Mouse (Mus musculus) hindbrain, embryonic 13.5 days (tissue): ENCODE results near the gene Creb5. TPM values are rescaled to one million over a fixed set of nuclear protein-coding genes. Genes with fewer than 3 reads are reported as not detected.
A peak's percentile ranks its signal among the peaks of the same experiment; 100 is the strongest.

ENCODE experiments used
- ATAC-seq: fragments of 200-750 bp; cut with Nextera tagmentation; 2 replicates; pipeline ENCODE4 v1.8.0; 2017; ENCODE audit warnings: moderate TSS enrichment; ENCODE audit not compliant: low FRiP score
- H3K27ac ChIP-seq: fragments of 300-500 bp; sonication (generic); 2 replicates; pipeline ENCODE4 v1.5.1; 2015; ENCODE audit warnings: inconsistent platforms, mild to moderate bottlenecking, moderate library complexity
- H3K27me3 ChIP-seq: fragments of 300-500 bp; sonication (generic); 2 replicates; pipeline ENCODE4 v1.6.1; 2015; ENCODE audit warnings: mild to moderate bottlenecking, inconsistent platforms
- H3K36me3 ChIP-seq: fragments of 300-500 bp; sonication (generic); 2 replicates; pipeline ENCODE4 v1.6.1; 2015; ENCODE audit warnings: mild to moderate bottlenecking, inconsistent platforms
- H3K4me1 ChIP-seq: fragments of 300-500 bp; sonication (generic); replicated peaks from 2 replicates; pipeline ENCODE4 v1.6.1; 2015; ENCODE audit warnings: inconsistent platforms
- H3K4me2 ChIP-seq: fragments of 300-500 bp; sonication (generic); 2 replicates; pipeline ENCODE4 v1.6.1; 2015; ENCODE audit warnings: inconsistent platforms, mild to moderate bottlenecking, moderate library complexity
- H3K4me3 ChIP-seq: fragments of 300-500 bp; sonication (generic); 2 replicates; pipeline ENCODE4 v1.5.1; 2015; ENCODE audit warnings: mild to moderate bottlenecking, inconsistent platforms
- H3K9ac ChIP-seq: fragments of 300-500 bp; sonication (generic); 2 replicates; pipeline ENCODE4 v1.6.1; 2015; ENCODE audit warnings: mild to moderate bottlenecking, inconsistent platforms
- H3K9me3 ChIP-seq: fragments of 300-500 bp; sonication (generic); 2 replicates; pipeline ENCODE4 v1.6.1; 2016; ENCODE audit warnings: inconsistent platforms
- WGBS: fragments of 180-500 bp; shearing (Covaris S2); methylation state at CpG from one replicate; pipeline ENCODE4 v1.1.7; 2015; 5-methylcytosine and 5-hydroxymethylcytosine counted together
- polyA plus RNA-seq: library from polyadenylated mRNA; unstranded; fragments of >200 nt; fragmentation: Nextera tagmentation; extraction: Ambion mirVana; gene quantifications from 2 replicates; pipeline ENCODE4 v1.2.1, GENCODE M21; 2015

Gene Creb5
- polyA plus RNA-seq = 4.1 and 5.9 TPM in 2 replicates

DNA sequence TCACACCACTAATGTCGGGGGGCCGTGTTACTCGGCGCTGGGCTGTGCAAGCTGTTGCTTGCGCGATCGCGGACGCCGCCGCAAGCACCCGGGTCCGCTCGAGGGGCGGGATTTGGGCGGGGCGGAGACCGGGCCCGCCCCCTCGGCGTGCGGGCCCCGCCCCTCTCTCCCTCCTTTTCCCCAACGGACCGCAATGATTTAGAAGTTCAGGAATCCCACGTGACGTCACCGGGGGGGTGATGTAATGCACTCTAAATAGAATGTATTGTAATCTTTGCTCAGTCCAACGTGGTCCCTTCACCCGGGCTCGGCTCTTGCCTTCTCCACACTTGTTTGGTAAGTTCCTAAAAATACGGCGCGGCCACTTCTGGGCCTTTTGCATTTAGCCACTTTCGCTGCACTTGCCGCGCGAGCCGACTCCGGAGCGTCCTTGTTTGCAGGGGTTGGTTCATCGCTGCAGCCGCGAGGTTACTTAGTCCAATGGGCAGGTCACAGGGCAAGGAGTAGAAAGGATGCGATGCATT lies at the start of gene Creb5:
Creb5 (plus strand) TSS at position 233 of the 524 bp plus-strand sequence.
- H3K27ac ChIP-seq = no peak within 1 kb of the TSS
- H3K4me2 ChIP-seq = peak within 1 kb of the TSS; percentile 89
- H3K4me1 ChIP-seq = peaks cover 34% of the 10 kb centered on the region
- ATAC-seq = peak; percentile 82
- H3K27me3 ChIP-seq = peaks cover 88% of the 10 kb centered on the region
- no peaks in the 10 kb centered on the region for H3K36me3 ChIP-seq
- peak within 1 kb of the TSS; percentile 48 for H3K4me3 ChIP-seq
- peak within 1 kb of the TSS; percentile 64 for H3K9ac ChIP-seq
- WGBS = under 1% methylated on average over 45 of the region's 45 CpGs
- H3K9me3 ChIP-seq = no peaks in the 10 kb centered on the region

DNA sequence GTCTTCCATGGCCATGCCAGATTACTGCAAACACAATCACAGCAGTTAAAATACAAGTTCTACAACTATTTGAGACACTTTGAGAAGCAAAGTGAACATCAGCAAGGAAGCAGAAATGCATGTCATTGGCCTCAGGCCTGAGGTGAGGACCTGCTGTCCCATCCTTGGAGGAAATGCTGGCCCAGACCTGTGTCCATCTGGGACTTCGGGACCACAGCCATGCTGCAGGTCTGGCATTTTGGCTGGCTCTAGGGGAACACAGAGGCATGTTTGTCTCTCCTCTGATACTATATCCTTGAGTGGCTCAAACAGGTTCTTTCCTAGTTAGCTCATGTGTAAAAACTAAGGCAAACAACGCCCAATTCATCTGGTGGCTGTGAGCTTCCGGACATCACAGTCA lies 27.2 kb upstream of the Creb5 start:
- no peak overlapping the region for H3K9ac ChIP-seq
- H3K9me3 ChIP-seq = no peaks in the 10 kb centered on the region
- ATAC-seq = no peak
- WGBS = 95% methylated on average over 3 of the region's 3 CpGs
- H3K27me3 ChIP-seq = 0 out of 2 replicates have a peak, but pooled peaks cover 2% of the 10 kb centered on the region
- no peaks in the 10 kb centered on the region for H3K36me3 ChIP-seq
- H3K27ac ChIP-seq = no peak overlapping the region
- 0 out of 2 replicates have a peak, but pooled peaks cover 3% of the 10 kb centered on the region for H3K4me1 ChIP-seq
- H3K4me2 ChIP-seq = no peak overlapping the region
- no peak overlapping the region for H3K4me3 ChIP-seq

DNA sequence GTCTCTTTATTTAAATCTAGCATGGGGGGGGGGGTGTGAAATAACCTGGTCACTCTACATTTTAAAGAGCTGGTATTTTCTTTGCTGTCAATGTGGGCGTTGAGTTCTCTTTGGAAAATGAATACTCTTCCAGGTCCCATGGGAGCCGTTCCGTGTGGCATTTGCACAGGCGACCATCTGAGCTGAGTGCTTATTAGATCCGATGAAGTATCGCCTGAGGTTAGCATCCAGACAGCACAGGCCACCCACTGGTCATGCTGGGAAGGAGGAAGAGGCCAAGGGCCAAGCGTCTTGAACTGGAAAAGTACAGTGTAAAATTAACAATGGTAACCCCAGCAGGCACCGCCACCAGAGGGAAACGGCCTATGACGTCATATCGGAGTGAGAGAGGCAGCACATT lies 24.7 kb upstream of the Creb5 start:
- Histone ChIP-seq H3K27ac (no peak overlapping the region), H3K4me1 (peaks cover 3% of the 10 kb centered on the region; the same call in 1 of the 2 replicates), H3K4me3 (no peak overlapping the region), H3K9ac (no peak overlapping the region), H3K36me3 (no peaks in the 10 kb centered on the region), H3K4me2 (no peak overlapping the region), H3K27me3 (no peaks in the 10 kb centered on the region), H3K9me3 (no peaks in the 10 kb centered on the region)
- ATAC-seq = no peak
- 43% methylated on average over 11 of the region's 11 CpGs for WGBS

DNA sequence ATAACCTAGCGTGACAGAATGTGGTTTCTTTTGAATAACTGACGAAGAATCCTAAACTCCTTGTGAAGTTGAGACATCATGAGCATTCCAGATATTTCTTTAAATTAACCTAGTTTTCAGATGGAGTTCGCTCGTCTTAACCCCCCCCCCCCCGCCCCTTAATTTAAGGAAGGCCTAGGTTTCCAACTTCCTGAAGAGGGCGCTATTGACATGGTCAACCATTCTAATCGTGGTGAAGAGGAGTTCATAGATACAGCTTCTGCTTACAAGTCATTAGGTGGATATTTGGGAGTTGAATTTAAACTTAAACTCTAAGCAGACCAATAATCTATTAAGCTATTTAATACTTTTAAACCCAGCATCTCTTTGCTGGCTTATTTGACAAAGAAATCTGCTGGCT lies 20.0 kb upstream of the Creb5 start:
- 30% methylated on average over 7 of the region's 7 CpGs for WGBS
- H3K4me2 ChIP-seq = peak overlapping the region; percentile 36
- no peaks in the 10 kb centered on the region for H3K36me3 ChIP-seq
- peaks cover 12% of the 10 kb centered on the region for H3K4me1 ChIP-seq
- no peak overlapping the region for H3K27ac ChIP-seq
- no peaks in the 10 kb centered on the region for H3K9me3 ChIP-seq
- H3K27me3 ChIP-seq = 0 out of 2 replicates have a peak, but pooled peaks cover 7% of the 10 kb centered on the region
- H3K4me3 ChIP-seq = no peak overlapping the region
- ATAC-seq = no peak
- H3K9ac ChIP-seq = no peak overlapping the region

DNA sequence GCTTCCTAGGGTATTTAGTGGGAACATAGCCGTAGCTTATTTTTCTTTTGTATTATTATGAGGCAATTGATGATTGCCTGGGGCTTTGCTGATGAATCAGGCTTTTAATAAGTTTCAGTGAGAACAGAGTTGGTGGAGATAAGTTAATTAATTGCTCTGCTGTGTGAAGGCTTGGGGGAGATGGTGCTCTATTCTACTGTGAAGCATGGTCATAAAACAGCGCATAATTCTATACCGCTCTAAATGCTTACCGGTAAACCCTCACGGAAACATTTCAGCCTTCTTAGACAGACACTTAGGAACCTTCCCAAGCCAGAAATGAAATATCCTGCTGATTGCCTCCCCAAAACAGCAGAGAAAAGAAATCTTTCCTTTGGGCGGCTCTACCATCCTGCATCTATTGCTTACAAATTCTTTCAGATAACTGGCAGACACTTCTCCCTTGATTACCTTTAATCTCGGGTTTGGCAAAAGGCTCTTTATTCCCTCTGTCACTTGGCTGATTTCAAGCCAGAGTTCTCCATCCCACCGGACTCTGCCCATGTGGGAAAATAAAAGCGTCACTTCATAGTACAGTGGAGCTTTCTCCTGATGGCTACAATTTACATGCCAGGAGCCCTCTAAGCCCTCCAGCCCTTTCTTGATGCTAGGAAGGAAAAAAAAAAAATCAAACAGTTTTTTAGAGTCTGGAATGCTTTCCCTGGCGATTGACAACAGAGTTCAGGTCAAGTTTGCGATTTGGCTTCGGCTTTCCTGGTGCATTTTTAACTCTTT lies 19.2 kb upstream of the Creb5 start:
- Histone ChIP-seq H3K9ac (no peak overlapping the region), H3K4me2 (peak overlapping the region; percentile 36), H3K27ac (no peak overlapping the region), H3K27me3 (0 out of 2 replicates have a peak, but pooled peaks cover 7% of the 10 kb centered on the region), H3K4me1 (peaks cover 9% of the 10 kb centered on the region), H3K9me3 (no peaks in the 10 kb centered on the region), H3K36me3 (no peaks in the 10 kb centered on the region), H3K4me3 (no peak overlapping the region)
- 31% methylated on average over 12 of the region's 12 CpGs for WGBS
- ATAC-seq = no peak

DNA sequence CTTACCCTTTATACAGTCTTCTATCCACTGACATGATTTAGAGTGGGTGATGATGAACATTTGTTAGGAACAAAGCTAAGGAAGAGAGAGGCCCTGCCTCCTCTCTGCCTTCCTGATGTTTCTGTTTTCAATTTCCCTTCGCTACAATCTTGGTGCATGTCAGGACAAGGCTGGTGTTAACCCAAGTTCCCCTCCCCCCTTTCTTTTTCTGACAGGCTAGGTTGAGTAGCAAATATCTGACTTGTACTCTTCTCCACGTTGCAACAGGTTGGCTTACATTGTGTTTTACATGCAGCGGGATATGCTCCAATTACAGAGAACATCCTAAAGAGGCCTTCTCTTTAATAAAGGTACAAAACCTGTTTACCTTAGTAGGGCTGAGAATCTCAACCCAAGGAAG lies 15.9 kb upstream of the Creb5 start:
- no peak for ATAC-seq

DNA sequence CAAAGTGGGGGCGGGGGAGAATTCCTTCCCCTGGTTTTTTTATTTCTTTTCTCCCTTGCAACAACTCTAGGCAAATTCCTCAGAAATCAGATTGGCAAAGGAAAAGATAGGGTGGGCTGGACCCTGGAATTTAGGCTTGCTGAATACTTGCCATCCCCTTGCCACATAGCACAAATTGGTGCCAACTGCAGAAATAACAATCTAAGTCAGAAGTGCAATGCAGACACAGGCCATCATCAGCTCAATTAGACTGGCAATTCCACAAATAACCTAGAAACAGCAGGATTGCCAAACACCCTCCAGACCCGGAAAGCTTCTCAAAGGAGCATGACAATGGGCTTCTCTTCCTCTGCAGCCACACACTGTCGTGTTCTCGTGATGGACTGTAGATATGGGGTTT lies 15.4 kb upstream of the Creb5 start:
- H3K9me3 ChIP-seq = no peaks in the 10 kb centered on the region
- H3K4me1 ChIP-seq = peaks cover 9% of the 10 kb centered on the region
- 0 out of 2 replicates have a peak, but pooled peaks cover 12% of the 10 kb centered on the region for H3K27me3 ChIP-seq
- ATAC-seq = no peak
- 48% methylated on average over 4 of the region's 4 CpGs for WGBS
- no peak overlapping the region for H3K9ac ChIP-seq
- H3K27ac ChIP-seq = no peak overlapping the region
- H3K4me3 ChIP-seq = no peak overlapping the region
- no peaks in the 10 kb centered on the region for H3K36me3 ChIP-seq
- no peak overlapping the region for H3K4me2 ChIP-seq

More for the DNA sequence above, 15.9 kb upstream of the Creb5 start:
- no peak overlapping the region for H3K27ac ChIP-seq
- no peaks in the 10 kb centered on the region for H3K36me3 ChIP-seq
- H3K4me3 ChIP-seq = no peak overlapping the region
- H3K27me3 ChIP-seq = 0 out of 2 replicates have a peak, but pooled peaks cover 10% of the 10 kb centered on the region
- no peaks in the 10 kb centered on the region for H3K9me3 ChIP-seq
- WGBS = 62% methylated on average over 3 of the region's 3 CpGs
- H3K4me2 ChIP-seq = no peak overlapping the region
- no peak overlapping the region for H3K9ac ChIP-seq
- peaks cover 9% of the 10 kb centered on the region for H3K4me1 ChIP-seq

DNA sequence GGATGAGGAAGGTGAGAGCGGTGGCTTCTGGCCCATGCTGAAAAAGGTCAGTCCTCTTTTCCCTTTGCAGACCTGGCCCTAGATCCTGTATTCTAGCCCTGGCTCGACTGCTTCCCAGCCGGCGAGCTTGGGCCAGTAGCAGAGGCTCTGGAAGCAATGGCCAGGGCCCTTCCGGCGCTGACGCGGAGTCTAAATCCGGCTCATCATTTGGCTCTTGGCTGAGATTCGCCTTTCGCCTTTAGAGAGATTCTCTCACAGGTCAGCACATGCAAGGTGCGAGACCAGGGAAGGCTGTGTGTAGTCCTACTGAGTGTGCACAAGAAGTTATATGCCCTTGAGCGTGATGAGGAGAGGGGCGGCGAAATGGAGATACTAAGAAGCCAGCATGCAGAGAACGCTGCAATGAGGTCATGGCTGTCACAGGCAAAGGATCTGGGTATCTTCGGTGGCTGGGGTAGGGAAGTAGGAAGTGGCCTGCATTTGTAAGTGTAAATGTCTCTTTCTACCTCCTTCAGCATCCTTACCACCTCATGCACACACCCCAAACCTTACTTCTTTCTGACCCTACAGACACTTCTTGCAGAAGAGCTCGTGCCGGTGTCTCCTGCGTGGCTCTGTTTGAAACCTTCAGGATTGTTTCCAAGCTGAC lies 557 bp upstream of the Creb5 start:
- Histone ChIP-seq H3K36me3 (no peaks in the 10 kb centered on the region), H3K4me2 (peak overlapping the region; percentile 89), H3K27ac (no peak overlapping the region), H3K4me3 (peak overlapping the region; percentile 48), H3K9ac (peak overlapping the region; percentile 64), H3K27me3 (peaks cover 84% of the 10 kb centered on the region), H3K9me3 (no peaks in the 10 kb centered on the region), H3K4me1 (peaks cover 34% of the 10 kb centered on the region)
- ATAC-seq = peak; percentile 41
- WGBS = 2% methylated on average over 20 of the region's 20 CpGs

DNA sequence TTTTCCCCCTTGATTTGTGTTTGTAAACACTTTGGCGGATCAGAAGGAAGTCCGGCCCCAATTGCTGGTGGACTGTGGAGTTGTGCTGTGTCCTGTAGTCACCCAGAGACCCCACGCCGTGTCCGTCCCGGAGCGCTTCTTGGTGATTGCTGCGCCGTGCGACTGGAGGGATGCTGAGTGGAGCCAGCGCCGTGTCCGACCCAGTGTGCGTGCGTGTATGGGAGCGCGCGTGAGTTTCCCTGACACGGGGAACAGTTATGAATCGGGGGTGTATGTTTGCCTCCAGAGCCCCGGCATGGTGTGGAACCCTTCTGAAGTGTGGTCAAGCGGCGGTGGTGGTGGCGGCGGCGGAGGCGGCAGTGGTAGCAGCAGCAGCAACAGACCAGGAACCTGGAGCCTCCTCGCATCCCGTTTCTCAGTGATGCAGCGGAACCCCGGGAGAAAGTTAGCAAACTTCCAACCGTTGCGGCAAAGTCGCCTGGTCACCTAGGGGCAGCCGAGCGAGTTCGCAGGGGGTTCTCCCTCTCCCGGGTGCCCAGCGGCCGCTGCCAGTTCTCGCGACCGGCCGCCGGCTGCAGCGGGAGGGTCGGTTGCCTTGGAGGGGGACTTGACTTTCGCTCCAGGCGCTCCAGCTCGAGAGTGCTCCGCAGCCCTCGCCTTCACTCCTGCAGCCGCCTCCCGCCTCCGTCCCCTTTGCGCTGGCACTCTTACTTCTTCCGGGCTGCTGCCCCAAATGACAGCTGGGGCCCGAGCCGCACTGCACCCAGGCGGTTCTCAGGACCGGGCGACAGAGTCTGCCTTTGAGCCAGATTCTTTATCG lies 702 bp downstream of the Creb5 start:
- Histone ChIP-seq H3K36me3 (no peaks in the 10 kb centered on the region), H3K9me3 (no peaks in the 10 kb centered on the region), H3K4me2 (peak overlapping the region; percentile 89), H3K27me3 (peaks cover 89% of the 10 kb centered on the region), H3K4me3 (peak overlapping the region; percentile 48), H3K9ac (peak overlapping the region; percentile 64), H3K4me1 (peaks cover 34% of the 10 kb centered on the region), H3K27ac (no peak overlapping the region)
- under 1% methylated on average over 63 of the region's 63 CpGs for WGBS
- peak; percentile 41 for ATAC-seq

DNA sequence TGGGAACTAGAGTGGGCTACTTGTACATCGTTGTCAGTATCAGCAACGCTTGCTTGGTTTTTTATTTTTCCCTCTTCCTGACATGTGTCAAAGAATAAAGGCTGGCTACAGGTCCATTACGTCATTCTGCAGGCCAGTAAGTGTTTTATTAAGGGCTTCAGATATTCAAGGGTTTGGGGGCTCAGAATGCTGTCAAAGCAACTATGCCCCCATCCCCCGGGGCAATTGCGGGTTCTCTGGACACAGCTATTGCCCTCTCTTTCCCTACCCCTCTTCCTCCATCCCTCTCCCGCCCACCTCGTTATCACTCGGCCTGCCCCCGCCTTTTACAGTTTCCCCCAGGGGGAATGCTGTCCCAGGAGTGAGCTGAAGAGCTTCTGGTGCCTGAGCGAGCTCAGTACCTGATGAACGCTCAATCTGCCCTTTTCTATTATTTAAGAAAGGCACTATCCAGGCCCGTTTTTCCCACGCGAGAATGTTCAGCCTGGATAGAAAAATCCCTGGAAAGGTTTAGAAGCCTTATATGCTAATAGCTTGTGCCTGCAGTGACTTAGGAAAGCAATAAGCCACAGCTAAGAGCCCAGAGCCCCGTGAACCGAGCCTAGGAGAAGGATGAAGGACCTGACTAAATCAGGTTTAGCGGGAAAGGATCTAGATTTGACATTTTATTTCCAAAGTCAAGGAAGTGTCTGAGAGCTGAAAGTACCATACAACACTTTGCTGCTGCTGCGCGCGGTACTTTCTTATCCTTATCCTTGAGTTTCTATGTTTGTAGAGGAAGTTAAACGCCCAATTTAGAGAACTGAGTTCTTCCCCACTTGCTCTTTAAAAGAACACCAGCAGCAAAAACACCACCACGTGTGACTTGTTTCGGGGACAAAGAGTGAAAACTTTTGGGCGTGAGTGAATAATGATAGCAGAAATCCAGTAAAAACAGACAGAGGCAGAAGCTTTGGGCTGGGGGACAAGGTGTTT lies 1.8 kb downstream of the Creb5 start:
- ATAC-seq = no peak
- no peaks in the 10 kb centered on the region for H3K9me3 ChIP-seq
- peaks cover 34% of the 10 kb centered on the region for H3K4me1 ChIP-seq
- H3K4me3 ChIP-seq = peak overlapping the region; percentile 48
- H3K27ac ChIP-seq = no peak overlapping the region
- 3% methylated on average over 24 of the region's 24 CpGs for WGBS
- peak overlapping the region; percentile 89 for H3K4me2 ChIP-seq
- H3K36me3 ChIP-seq = no peaks in the 10 kb centered on the region
- H3K27me3 ChIP-seq = peaks cover 80% of the 10 kb centered on the region
- H3K9ac ChIP-seq = peak overlapping the region; percentile 64; the same call in 1 of the 2 replicates

DNA sequence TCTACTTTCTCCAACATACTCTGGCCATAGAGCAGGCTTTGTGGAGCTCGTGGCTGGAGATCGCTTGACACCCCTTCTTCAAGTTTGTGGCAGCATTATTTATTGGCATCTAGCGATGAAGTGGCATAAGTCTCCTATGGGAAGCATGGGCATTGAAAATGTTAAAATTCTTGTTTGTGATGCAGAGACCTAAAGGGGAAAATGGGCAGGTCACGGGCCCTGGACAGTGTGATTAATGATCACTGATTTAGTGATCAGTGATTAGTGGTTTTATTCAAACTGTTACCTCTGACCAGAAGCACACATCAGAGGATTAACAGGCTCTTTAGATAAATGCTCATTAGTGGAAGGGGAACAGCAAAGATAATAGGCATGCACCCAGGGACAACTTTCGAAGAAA lies 2.6 kb downstream of the Creb5 start:
- Histone ChIP-seq H3K4me2 (no peak overlapping the region), H3K27me3 (peaks cover 75% of the 10 kb centered on the region), H3K27ac (no peak overlapping the region), H3K4me3 (no peak overlapping the region), H3K4me1 (peaks cover 34% of the 10 kb centered on the region), H3K9me3 (no peaks in the 10 kb centered on the region), H3K9ac (no peak overlapping the region), H3K36me3 (no peaks in the 10 kb centered on the region)
- no peak for ATAC-seq
- WGBS = 17% methylated on average over 5 of the region's 5 CpGs
